7 mouse cellular contexts compared by ENCODE assay signal in the genomic region with DNA sequence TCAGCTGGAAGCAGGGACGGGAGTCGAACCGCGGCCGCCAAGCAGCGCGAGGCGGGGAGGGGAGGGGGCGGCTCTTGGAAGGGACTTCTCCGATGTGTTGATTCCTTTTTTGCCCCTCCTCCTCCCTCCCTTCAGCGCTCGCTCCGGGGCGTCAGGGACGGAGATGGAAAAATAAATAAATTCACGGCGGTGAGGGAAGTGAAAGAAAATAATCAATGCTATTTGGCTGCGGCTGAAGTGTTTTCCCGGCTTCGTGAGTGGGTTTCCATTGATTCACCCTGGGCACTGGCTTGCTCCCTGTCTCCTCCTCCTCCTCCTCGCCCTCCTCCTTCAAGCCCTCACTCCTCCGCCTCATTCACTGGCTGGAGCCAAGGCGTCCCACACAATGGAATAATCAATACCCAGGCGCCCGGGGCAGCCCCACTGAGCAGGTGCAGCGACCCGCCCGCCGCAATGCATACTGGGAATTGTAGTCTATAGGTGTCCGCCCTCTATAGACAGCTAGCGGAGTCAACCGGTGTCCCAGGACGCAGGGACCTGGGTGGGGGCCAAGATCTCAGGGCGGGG. TPM values are rescaled to one million over a fixed set of nuclear protein-coding genes. Genes with fewer than 3 reads are reported as not detected.
DNase-seq lines count a peak whose midpoint lies in the region; ATAC-seq and TF ChIP-seq lines count a peak whose summit lies in the region.

A gene (minus strand): TSS at position 314 of the 567 bp plus-strand sequence.

- peak; percentile 93 for DNase-seq in adrenal gland, postnatal 25 days
- peak; percentile 91 to 93 for DNase-seq in heart, adult 2 months
- peak; percentile 96 for DNase-seq in kidney, adult 8-10 months
- DNase-seq in spleen, postnatal 10 days (ENCODE audit: low spot score in 2 of 2): peak; percentile 88 to 96

- intact Hi-C loops in heart, adult 2 months (cut with DNase I): no loop called here

- no peaks in the 10 kb centered on the region for H3K27me3 ChIP-seq in embryonic facial prominence, embryonic 12.5 days
- H3K27me3 ChIP-seq in heart, adult 2 months (ENCODE audit: control insufficient read depth, insufficient read depth, low read length): no peaks in the 10 kb centered on the region
- no peaks in the 10 kb centered on the region; the same call in 1 of the 2 replicates for H3K27me3 ChIP-seq in limb, embryonic 13.5 days
- H3K27me3 ChIP-seq in midbrain, embryonic 16.5 days (ENCODE audit: control insufficient read depth, insufficient read depth, low read depth, low read length): no peaks in the 10 kb centered on the region

- TF ChIP-seq CTCF in heart, adult 2 months (IDR thresholded peaks at IDR 0.05): peak; percentile 51

- 2% methylated on average over 34 of the region's 34 CpGs for WGBS in embryonic facial prominence, embryonic 12.5 days
- whole genome bisulfite sequencing in heart, adult 2 months: 2% methylated on average over 34 of the region's 34 CpGs
- under 1% methylated on average over 34 of the region's 34 CpGs for WGBS in limb, embryonic 13.5 days
- under 1% methylated on average over 34 of the region's 34 CpGs for WGBS in midbrain, embryonic 16.5 days

- TF ChIP-seq POLR2A in heart, adult 2 months (IDR thresholded peaks at IDR 0.05; ENCODE audit: insufficient read depth, low read depth, low read length): peak; percentile 25; the same call in 1 of the 2 replicates

- no peak for TF ChIP-seq EP300 in heart, adult 2 months (IDR thresholded peaks at IDR 0.05; ENCODE audit: insufficient read depth, low read depth, low read length)

- H3K9me3 ChIP-seq in embryonic facial prominence, embryonic 12.5 days: no peaks in the 10 kb centered on the region
- no peaks in the 10 kb centered on the region for H3K9me3 ChIP-seq in limb, embryonic 13.5 days
- no peaks in the 10 kb centered on the region for H3K9me3 ChIP-seq in midbrain, embryonic 16.5 days (replicated peaks; ENCODE audit: control insufficient read depth, low read length, poor library complexity, severe bottlenecking)

- peak within 1 kb of the TSS; percentile 48 for H3K4me3 ChIP-seq in embryonic facial prominence, embryonic 12.5 days
- peak within 1 kb of the TSS; percentile 64 for H3K4me3 ChIP-seq in heart, adult 2 months
- peak within 1 kb of the TSS; percentile 65 for H3K4me3 ChIP-seq in limb, embryonic 13.5 days
- H3K4me3 ChIP-seq in midbrain, embryonic 16.5 days (ENCODE audit: low read depth, low read length): peak within 1 kb of the TSS; percentile 56

- ATAC-seq in embryonic facial prominence, embryonic 12.5 days (ENCODE audit: insufficient number of reproducible peaks, insufficient read depth, low FRiP score, low TSS enrichment): peak; percentile 89
- peak; percentile 92 for ATAC-seq in limb, embryonic 13.5 days (ENCODE audit: low FRiP score, low read depth)
- ATAC-seq in midbrain, embryonic 16.5 days: peak; percentile 93

- peaks cover 22% of the 10 kb centered on the region for H3K4me1 ChIP-seq in embryonic facial prominence, embryonic 12.5 days
- H3K4me1 ChIP-seq in heart, adult 2 months (ENCODE audit: control insufficient read depth, insufficient read depth, low read length): peaks cover 10% of the 10 kb centered on the region
- peaks cover 36% of the 10 kb centered on the region for H3K4me1 ChIP-seq in limb, embryonic 13.5 days
- peaks cover 61% of the 10 kb centered on the region for H3K4me1 ChIP-seq in midbrain, embryonic 16.5 days (ENCODE audit: control insufficient read depth, insufficient read depth, low read length)

- peak within 1 kb of the TSS; percentile 65 for H3K4me2 ChIP-seq in embryonic facial prominence, embryonic 12.5 days (replicated peaks)
- peak within 1 kb of the TSS; percentile 80 for H3K4me2 ChIP-seq in limb, embryonic 13.5 days (replicated peaks)
- peak within 1 kb of the TSS; percentile 78 for H3K4me2 ChIP-seq in midbrain, embryonic 16.5 days (ENCODE audit: low read length)

- peak within 1 kb of the TSS; percentile 41; the same call in 1 of the 2 replicates for H3K27ac ChIP-seq in embryonic facial prominence, embryonic 12.5 days
- H3K27ac ChIP-seq in heart, adult 2 months: peak within 1 kb of the TSS; percentile 48
- H3K27ac ChIP-seq in limb, embryonic 13.5 days: peak within 1 kb of the TSS; percentile 61
- peak within 1 kb of the TSS; percentile 91 for H3K27ac ChIP-seq in midbrain, embryonic 16.5 days (ENCODE audit: low read length)

- no peaks in the 10 kb centered on the region for H3K36me3 ChIP-seq in embryonic facial prominence, embryonic 12.5 days
- no peaks in the 10 kb centered on the region for H3K36me3 ChIP-seq in heart, adult 2 months (ENCODE audit: control insufficient read depth, insufficient read depth, low read length)
- H3K36me3 ChIP-seq in limb, embryonic 13.5 days: peaks cover 3% of the 10 kb centered on the region; the same call in 1 of the 2 replicates
- no peaks in the 10 kb centered on the region for H3K36me3 ChIP-seq in midbrain, embryonic 16.5 days (ENCODE audit: control insufficient read depth, insufficient read depth, low read length)

- H3K9ac ChIP-seq in embryonic facial prominence, embryonic 12.5 days: peak within 1 kb of the TSS; percentile 61
- H3K9ac ChIP-seq in heart, adult 2 months (ENCODE audit: low read depth, low read length): peak within 1 kb of the TSS; percentile 65
- H3K9ac ChIP-seq in limb, embryonic 13.5 days: peak within 1 kb of the TSS; percentile 79
- peak within 1 kb of the TSS; percentile 89 for H3K9ac ChIP-seq in midbrain, embryonic 16.5 days (ENCODE audit: low read depth, low read length)

- no peaks in the 10 kb centered on the region for H3K79me2 ChIP-seq in heart, adult 2 months (replicated peaks; ENCODE audit: control insufficient read depth, insufficient read depth, low read length)

RNA-seq across cellular contexts. Expression of the gene that starts here (rescaled TPM):
- total RNA-seq in adrenal gland, postnatal 25 days (2021): 9.1 and 9.9 TPM in 2 replicates
- 7.9 TPM in 2 replicates for polyA plus RNA-seq in embryonic facial prominence, embryonic 12.5 days (2016; fragmentation: Nextera tagmentation; extraction: Ambion mirVana)
- 1 to 10 TPM; 3.9 to 4.1 TPM for total RNA-seq in heart, adult 2 months (2021)
- polyA plus RNA-seq in heart, adult 2 months (2012; rRNA removed): 1.1 and 1.3 TPM in 2 replicates
- polyA plus RNA-seq in limb, embryonic 13.5 days (2015; fragmentation: Nextera tagmentation; extraction: Ambion mirVana): 5.6 and 6.2 TPM in 2 replicates
- polyA plus RNA-seq in midbrain, embryonic 16.5 days (2015; fragmentation: Nextera tagmentation; extraction: Ambion mirVana): 25.9 and 34.6 TPM in 2 replicates

Comparison
In these comparisons a context has a peak if more than half of its experiments do, and no peak if none do; other contexts are left out.
1. Peak in every context shown above with its lines: DNase-seq, ATAC-seq, H3K4me3 ChIP-seq and H3K27ac ChIP-seq.
2. H3K27ac ChIP-seq: peak in every context shown above with its lines; median percentile 91 in midbrain, embryonic 16.5 days; 61 in limb, embryonic 13.5 days; 48 in heart, adult 2 months; 41 in embryonic facial prominence, embryonic 12.5 days.